Mouse (Mus musculus): Measurements from ENCODE around the gene Rad9b.

- TF ChIP-seq CTCF (IDR thresholded peaks at IDR 0.05; ENCODE audit: borderline replicate concordance, insufficient read depth, low read length) = no peak
- no peak for TF ChIP-seq POLR2A (IDR thresholded peaks at IDR 0.05; ENCODE audit: low read depth, low read length)
Measured at GRCm38 (mm10) chr5:122288147-122288811, 65.8 kb downstream of the Rad9b start.

Measured in embryonic fibroblast, embryonic 13.5 days (primary cell).